7 mouse cellular contexts compared by ENCODE assay signal in genomic region chr10:24595250-24596002, GRCm38 (mm10). TPM values are rescaled to one million over a fixed set of nuclear protein-coding genes. Genes with fewer than 3 reads are reported as not detected.
A peak's percentile ranks its signal among the peaks of the same experiment; 100 is the strongest.
DNase-seq lines count a peak whose midpoint lies in the region; ATAC-seq and TF ChIP-seq lines count a peak whose summit lies in the region.

Ccn2 (plus strand) TSS chr10:24595442.

- peaks cover 64% of the 10 kb centered on the region for H3K4me1 ChIP-seq in embryonic facial prominence, embryonic 10.5 days
- H3K4me1 ChIP-seq in intestine, embryonic 16.5 days (ENCODE audit: control insufficient read depth, insufficient read depth, low read length): peaks cover 19% of the 10 kb centered on the region
- peaks cover 64% of the 10 kb centered on the region for H3K4me1 ChIP-seq in midbrain, embryonic 10.5 days
- peaks cover 5% of the 10 kb centered on the region for H3K4me1 ChIP-seq in small intestine, adult 2 months (ENCODE audit: control insufficient read depth, insufficient read depth, insufficient read length, low read length)

- DNase-seq in adrenal gland, postnatal 4 days (ENCODE audit: low spot score in 2 of 2): peak; percentile 13 to 22
- DNase-seq in embryonic facial prominence, embryonic 10.5 days (ENCODE audit: low spot score): peak; percentile 90
- DNase-seq in left cerebral cortex, postnatal 4 days: peak; percentile 38
- peak; percentile 88 for DNase-seq in midbrain, embryonic 10.5 days (ENCODE audit: low spot score)

- H3K27ac ChIP-seq in embryonic facial prominence, embryonic 10.5 days (replicated peaks): peak within 1 kb of the TSS; percentile 95
- H3K27ac ChIP-seq in intestine, embryonic 16.5 days (ENCODE audit: low read length): peak within 1 kb of the TSS; percentile 95
- peak within 1 kb of the TSS; percentile 96 for H3K27ac ChIP-seq in midbrain, embryonic 10.5 days (replicated peaks)
- peak within 1 kb of the TSS; percentile 42 for H3K27ac ChIP-seq in small intestine, adult 2 months (ENCODE audit: insufficient read depth, low read depth, low read length)

- ATAC-seq in granulocyte monocyte progenitor cell, adult 5-6 weeks (replicated peaks; ENCODE audit: poor library complexity, severe bottlenecking): peak; percentile 61
- peak; percentile 83 for ATAC-seq in intestine, embryonic 16.5 days

- no peak for TF ChIP-seq CTCF in small intestine, adult 2 months (IDR thresholded peaks at IDR 0.05; ENCODE audit: extremely low read depth, insufficient read length, insufficient replicate concordance, low read depth, low read length)

- intact Hi-C loops in left cerebral cortex, postnatal 4 days (cut with DNase I): no loop called here

- H3K4me2 ChIP-seq in intestine, embryonic 16.5 days (ENCODE audit: low read depth, low read length): peak within 1 kb of the TSS; percentile 77

- WGBS in embryonic facial prominence, embryonic 10.5 days: under 1% methylated on average over 53 of the region's 53 CpGs
- under 1% methylated on average over 49 of the region's 53 CpGs for WGBS in intestine, embryonic 16.5 days
- WGBS in midbrain, embryonic 10.5 days: under 1% methylated on average over 53 of the region's 53 CpGs
- WGBS in small intestine, adult 2 months: 1% methylated on average over 53 of the region's 53 CpGs

- H3K27me3 ChIP-seq in embryonic facial prominence, embryonic 10.5 days (replicated peaks; ENCODE audit: low read depth, poor library complexity, severe bottlenecking): no peaks in the 10 kb centered on the region
- no peaks in the 10 kb centered on the region for H3K27me3 ChIP-seq in intestine, embryonic 16.5 days (replicated peaks; ENCODE audit: control insufficient read depth, insufficient read depth, low read length)
- no peaks in the 10 kb centered on the region for H3K27me3 ChIP-seq in midbrain, embryonic 10.5 days (ENCODE audit: low read depth, poor library complexity, severe bottlenecking)
- H3K27me3 ChIP-seq in small intestine, adult 2 months (ENCODE audit: control insufficient read depth, insufficient read depth, low read length): peaks cover 4% of the 10 kb centered on the region; the same call in 1 of the 2 replicates

- H3K4me3 ChIP-seq in embryonic facial prominence, embryonic 10.5 days: peak within 1 kb of the TSS; percentile 83
- peak within 1 kb of the TSS; percentile 77 for H3K4me3 ChIP-seq in intestine, embryonic 16.5 days (ENCODE audit: low read length)
- peak within 1 kb of the TSS; percentile 79 for H3K4me3 ChIP-seq in midbrain, embryonic 10.5 days
- peak within 1 kb of the TSS; percentile 72 for H3K4me3 ChIP-seq in small intestine, adult 2 months (ENCODE audit: low read depth, low read length)

- TF ChIP-seq POLR2A in small intestine, adult 2 months (IDR thresholded peaks at IDR 0.05; ENCODE audit: low read depth, low read length): peak; percentile 41

- no peaks in the 10 kb centered on the region for H3K9me3 ChIP-seq in embryonic facial prominence, embryonic 10.5 days
- H3K9me3 ChIP-seq in intestine, embryonic 16.5 days (ENCODE audit: control insufficient read depth, low read length): no peaks in the 10 kb centered on the region
- H3K9me3 ChIP-seq in midbrain, embryonic 10.5 days (replicated peaks): no peaks in the 10 kb centered on the region

- peak within 1 kb of the TSS; percentile 86 for H3K9ac ChIP-seq in intestine, embryonic 16.5 days (ENCODE audit: low read depth, low read length)

- H3K36me3 ChIP-seq in embryonic facial prominence, embryonic 10.5 days (replicated peaks): peaks cover 16% of the 10 kb centered on the region
- no peaks in the 10 kb centered on the region for H3K36me3 ChIP-seq in intestine, embryonic 16.5 days (ENCODE audit: control insufficient read depth, insufficient read depth, low read length)
- H3K36me3 ChIP-seq in midbrain, embryonic 10.5 days: peaks cover 16% of the 10 kb centered on the region
- H3K36me3 ChIP-seq in small intestine, adult 2 months (ENCODE audit: control insufficient read depth, insufficient read depth, low read length): no peaks in the 10 kb centered on the region

RNA-seq across cellular contexts. Expression of gene Ccn2, which starts in this region (rescaled TPM):
- 10 to 100 TPM; 20.8 to 24.8 TPM for total RNA-seq in adrenal gland, postnatal 4 days (2021)
- polyA plus RNA-seq in embryonic facial prominence, embryonic 10.5 days (2016; fragmentation: Nextera tagmentation; extraction: Ambion mirVana): 7.9 and 10.1 TPM in 2 replicates
- not detected in 2 replicates for total RNA-seq in granulocyte monocyte progenitor cell, adult 5-6 weeks (2014; fragmentation: Nextera tagmentation)
- total RNA-seq in granulocyte monocyte progenitor cell, adult 5-6 weeks (2017): not detected in 2 replicates
- 8.9 and 12.7 TPM in 2 replicates for polyA plus RNA-seq in intestine, embryonic 16.5 days (2015; fragmentation: Nextera tagmentation; extraction: Ambion mirVana)
- 10 to 100 TPM; 26.6 to 28.2 TPM for total RNA-seq in left cerebral cortex, postnatal 4 days (2021)
- 7.1 and 10.3 TPM in 2 replicates for polyA plus RNA-seq in midbrain, embryonic 10.5 days (2016; fragmentation: Nextera tagmentation; extraction: Ambion mirVana)
- polyA plus RNA-seq in small intestine, adult 2 months (2012; rRNA removed): 19.5 and 32.6 TPM in 2 replicates

Comparison
In these comparisons a context has a peak if more than half of its experiments do, and no peak if none do; other contexts are left out.
1. Peak in every context shown above with its lines: DNase-seq, ATAC-seq, H3K4me3 ChIP-seq and H3K27ac ChIP-seq.
2. RNA of gene Ccn2 (total RNA-seq): 26.6 to 28.2 TPM in left cerebral cortex, postnatal 4 days and 20.8 to 24.8 TPM in adrenal gland, postnatal 4 days; not detected in granulocyte monocyte progenitor cell, adult 5-6 weeks; every median in the first group is over 10 times any median in the second.
3. Peak in ATAC-seq in granulocyte monocyte progenitor cell, adult 5-6 weeks; RNA of the gene not detected or under 1 TPM.
4. DNase-seq: peak in every context shown above with its lines; median percentile 90 in embryonic facial prominence, embryonic 10.5 days; 88 in midbrain, embryonic 10.5 days; 38 in left cerebral cortex, postnatal 4 days; 18 in adrenal gland, postnatal 4 days.
5. H3K27ac ChIP-seq: peak in every context shown above with its lines; median percentile 96 in midbrain, embryonic 10.5 days; 95 in embryonic facial prominence, embryonic 10.5 days; 95 in intestine, embryonic 16.5 days; 42 in small intestine, adult 2 months.